Mouse (Mus musculus) layer of hippocampus, adult 8-10 months (tissue): ENCODE measurements at regions not wholly inside any gene's neighbourhood (a gene's known extent, or its start where the extent isn't known, plus 50 kb on each side); places are given as distances from the start of the nearest gene placed in this dataset.

Source experiments
- DNase-seq, 2 experiments: peaks; one replicate each; pipeline ENCODE4 v3.0.0; 2022; ENCODE audit warnings: low spot score in 2 of 2

- no peak for DNase-seq
Measured at GRCm38 (mm10) chr4:12628702-12629374, 457.0 kb upstream of the Fam92a start.

GRCm38 (mm10) chr4:12627158-12627871 is 455.5 kb upstream of the Fam92a start:
- no peak for DNase-seq

GRCm38 (mm10) chr4:12620756-12621270 is 449.0 kb upstream of the Fam92a start:
- no peak for DNase-seq

GRCm38 (mm10) chr4:12620059-12620755 is 448.4 kb upstream of the Fam92a start:
- DNase-seq: no peak

GRCm38 (mm10) chr4:12616665-12617064 is 444.9 kb upstream of the Fam92a start:
- DNase-seq: no peak

GRCm38 (mm10) chr4:12611511-12611910 is 439.7 kb upstream of the Fam92a start:
- DNase-seq: no peak

- DNase-seq: no peak
Measured at GRCm38 (mm10) chr4:12601165-12601919, 429.5 kb upstream of the Fam92a start.

GRCm38 (mm10) chr4:12595801-12596515 is 424.1 kb upstream of the Fam92a start:
- peak in 1 of 2 experiments; percentile 8 for DNase-seq

- DNase-seq: no peak
Measured at GRCm38 (mm10) chr4:12592973-12593372, 421.2 kb upstream of the Fam92a start.

- DNase-seq: no peak
Measured at GRCm38 (mm10) chr4:12578102-12578501, 406.3 kb upstream of the Fam92a start.

GRCm38 (mm10) chr4:12571881-12572280 is 400.1 kb upstream of the Fam92a start:
- no peak for DNase-seq

- DNase-seq: peak; percentile 4 to 14
Measured at GRCm38 (mm10) chr4:12570689-12571088, 398.9 kb upstream of the Fam92a start.

GRCm38 (mm10) chr4:12567643-12568042 is 395.8 kb upstream of the Fam92a start:
- DNase-seq: no peak

GRCm38 (mm10) chr4:12563016-12563415 is 391.2 kb upstream of the Fam92a start:
- DNase-seq: no peak

GRCm38 (mm10) chr4:12560546-12560945 is 388.7 kb upstream of the Fam92a start:
- no peak for DNase-seq

GRCm38 (mm10) chr4:12560015-12560414 is 388.2 kb upstream of the Fam92a start:
- DNase-seq: no peak

GRCm38 (mm10) chr4:12557105-12557504 is 385.3 kb upstream of the Fam92a start:
- DNase-seq: no peak

- DNase-seq: no peak
Measured at GRCm38 (mm10) chr4:12549265-12549664, 377.4 kb upstream of the Fam92a start.

GRCm38 (mm10) chr4:12543906-12544305 is 372.1 kb upstream of the Fam92a start:
- no peak for DNase-seq

GRCm38 (mm10) chr4:12541508-12541907 is 369.7 kb upstream of the Fam92a start:
- DNase-seq: no peak
